Mouse (Mus musculus) myocyte (in vitro differentiated cells): ENCODE results near the gene Cpne4.

ENCODE experiments used
- CEBPB ChIP-seq: IDR thresholded peaks from 2 replicates; pipeline ENCODE4 v1.6.1; 2011; ENCODE audit warnings: mild to moderate bottlenecking, moderate library complexity; ENCODE audit not compliant: poor library complexity, insufficient read depth, severe bottlenecking
- E2F4 ChIP-seq: IDR thresholded peaks from one replicate; pipeline ENCODE4 v1.6.1; 2011; ENCODE audit warnings: mild to moderate bottlenecking, control low read depth, moderate library complexity; ENCODE audit not compliant: insufficient read depth
- MAX ChIP-seq: IDR thresholded peaks from one replicate; pipeline ENCODE4 v1.6.1; 2011; ENCODE audit warnings: low read depth, mild to moderate bottlenecking, control low read depth
- MYOG ChIP-seq, 3 experiments: IDR thresholded peaks; one replicate each; pipeline ENCODE4 v1.6.1; 2011; ENCODE audit warnings: control low read depth in 2 of 3, low read depth in 2 of 3, mild to moderate bottlenecking in 2 of 3; ENCODE audit not compliant: insufficient read length in 2 of 3, control insufficient read depth in 1 of 3, insufficient read depth in 1 of 3
- POLR2A ChIP-seq: IDR thresholded peaks from one replicate; pipeline ENCODE4 v1.6.1; 2011; ENCODE audit warnings: low read depth, mild to moderate bottlenecking, control low read depth, moderate library complexity; ENCODE audit not compliant: insufficient read length
- POLR2AphosphoS2 ChIP-seq: IDR thresholded peaks from one replicate; pipeline ENCODE4 v1.6.1; 2011; ENCODE audit warnings: low read depth, control low read depth; ENCODE audit not compliant: insufficient read length
- REST ChIP-seq: IDR thresholded peaks from one replicate; pipeline ENCODE4 v1.6.1; 2011; ENCODE audit warnings: mild to moderate bottlenecking, control low read depth, moderate library complexity; ENCODE audit not compliant: insufficient read depth, insufficient read length
- TCF12 ChIP-seq: IDR thresholded peaks from one replicate; pipeline ENCODE4 v1.6.1; 2011; ENCODE audit warnings: mild to moderate bottlenecking, control low read depth; ENCODE audit not compliant: poor library complexity, insufficient read depth, severe bottlenecking

DNA sequence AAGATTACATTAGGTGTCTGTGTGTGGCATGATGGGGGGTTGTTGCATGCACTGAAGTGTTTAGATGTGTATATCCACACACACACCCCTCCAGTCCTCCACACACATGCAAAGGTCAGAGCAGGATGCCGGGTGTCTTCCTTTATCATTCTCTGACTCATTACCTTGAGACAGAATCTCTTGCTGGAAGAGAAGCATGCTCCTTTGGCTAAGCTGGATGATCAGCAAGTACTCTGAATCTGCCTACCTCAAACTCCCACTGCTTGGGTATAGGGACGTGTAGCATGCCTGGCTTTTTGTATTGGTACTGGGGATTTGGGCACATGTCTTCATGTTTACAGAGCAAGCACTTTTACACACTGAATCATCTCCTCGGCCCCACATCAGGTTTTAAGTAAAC lies 230.0 kb downstream of the Cpne4 start:
- TF ChIP-seq POLR2A (no peak), MAX (no peak), CEBPB (no peak), TCF12 (no peak), POLR2AphosphoS2 (no peak), MYOG (IDR thresholded peaks at IDR 0.05; ENCODE audit: control insufficient read depth in 1 of 3, insufficient read depth in 1 of 3, insufficient read length in 2 of 3, low read depth in 2 of 3) (no peak), REST (no peak), E2F4 (no peak)
